Mouse (Mus musculus): Measurements from ENCODE around the gene Rheb.
"Not testable (repeated sequence)": the region's sequence is repeated elsewhere in the genome, so short reads cannot be mapped to it uniquely, and the experiment has no call there.

The Rheb gene

DNA sequence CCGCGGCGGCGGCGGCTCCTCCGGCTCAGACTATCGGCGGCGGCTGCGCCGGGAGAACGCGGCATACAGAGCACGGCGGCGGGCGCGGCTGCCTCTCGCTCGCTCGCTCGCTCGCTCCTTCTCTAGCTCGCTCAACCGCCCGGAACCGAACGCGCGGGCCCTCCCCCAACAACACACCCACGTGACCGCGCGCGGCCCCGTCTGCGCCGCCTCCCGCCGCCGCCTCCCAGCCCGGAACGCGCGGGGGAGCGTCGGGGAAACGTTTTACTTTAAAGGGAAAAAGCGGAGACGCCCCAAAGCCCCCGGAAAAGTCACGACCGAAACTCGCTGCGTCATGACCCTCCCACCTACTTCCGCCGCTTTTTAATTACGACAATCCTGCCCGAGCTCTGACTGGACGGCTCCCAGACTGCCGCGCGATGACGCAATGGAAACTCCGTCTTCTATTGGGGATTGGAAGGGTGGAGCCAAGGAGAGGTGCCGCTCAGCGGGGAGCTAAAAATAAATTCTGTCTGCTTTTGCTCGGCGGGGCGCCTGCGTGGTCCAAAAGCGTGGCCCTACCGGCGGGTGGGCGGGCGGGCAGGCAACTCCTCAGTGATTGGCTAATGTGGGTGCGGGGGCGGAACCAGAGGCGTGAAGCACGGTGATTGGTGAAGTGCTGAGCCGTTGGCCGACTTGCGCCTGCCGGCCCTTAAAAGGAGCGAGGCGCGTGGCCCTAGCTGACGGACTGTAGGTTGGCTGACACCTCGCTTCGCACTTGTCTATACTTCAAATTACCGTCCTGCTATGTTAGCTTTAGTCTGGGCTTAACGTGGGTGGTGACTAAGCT lies at the start of gene Rheb:
Gene Rheb (minus strand): TSS at position 351 of the 829 bp plus-strand sequence.
- peak; percentile 98 for DNase-seq

DNA sequence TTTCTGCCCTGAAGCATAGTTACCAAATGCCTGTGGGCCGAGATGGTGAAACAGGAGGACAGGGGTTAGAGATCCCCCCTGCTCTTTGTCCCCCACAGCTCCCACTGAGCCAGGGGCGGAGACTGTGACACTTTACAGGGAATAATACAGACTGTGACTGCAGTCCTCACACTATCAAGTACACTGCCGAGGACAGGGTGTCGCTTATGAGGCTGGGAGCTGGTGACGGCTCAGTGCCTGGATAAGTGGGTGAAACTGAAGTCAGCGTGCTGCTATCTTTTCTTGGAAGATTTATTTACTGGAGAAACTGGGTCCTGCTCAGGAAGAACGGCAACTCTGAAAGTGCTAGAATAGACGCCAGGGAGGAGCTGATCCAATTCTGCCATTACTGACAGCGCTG lies 47.4 kb upstream of the Rheb start:
- no peak for DNase-seq

DNA sequence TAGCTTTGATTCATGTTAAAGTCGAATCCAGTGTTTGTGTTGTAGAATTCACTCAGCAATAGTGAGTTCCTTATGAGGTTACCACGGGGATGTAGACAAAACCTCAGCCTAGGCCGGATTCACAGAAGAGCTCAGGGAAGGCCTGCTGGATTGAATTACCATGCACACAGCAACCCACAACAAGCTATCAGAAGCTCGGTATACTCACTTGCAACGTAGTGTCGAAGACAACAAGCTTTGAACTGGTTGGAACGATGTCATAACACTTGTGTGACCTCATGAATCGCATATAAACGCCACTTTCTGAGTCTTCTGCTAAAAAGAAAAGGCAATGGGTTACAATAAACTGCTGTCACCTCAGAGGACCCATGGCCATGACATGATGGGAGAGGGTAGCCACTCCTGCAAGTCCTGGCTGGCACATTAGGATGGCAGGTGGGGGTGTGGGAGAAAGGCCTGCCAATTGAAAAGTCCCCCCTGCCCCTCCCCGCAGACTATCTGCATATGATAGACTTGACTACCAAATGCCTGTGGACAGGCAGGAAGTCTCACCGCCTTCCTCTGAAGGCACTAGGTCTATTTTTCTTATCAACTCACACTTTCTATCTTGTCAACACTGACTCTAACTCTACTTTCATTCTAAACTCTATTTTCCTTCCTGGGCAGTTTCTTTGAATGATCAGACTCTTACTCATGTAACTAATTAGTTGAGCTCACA lies 46.6 kb upstream of the Rheb start:
- DNase-seq = no peak

DNA sequence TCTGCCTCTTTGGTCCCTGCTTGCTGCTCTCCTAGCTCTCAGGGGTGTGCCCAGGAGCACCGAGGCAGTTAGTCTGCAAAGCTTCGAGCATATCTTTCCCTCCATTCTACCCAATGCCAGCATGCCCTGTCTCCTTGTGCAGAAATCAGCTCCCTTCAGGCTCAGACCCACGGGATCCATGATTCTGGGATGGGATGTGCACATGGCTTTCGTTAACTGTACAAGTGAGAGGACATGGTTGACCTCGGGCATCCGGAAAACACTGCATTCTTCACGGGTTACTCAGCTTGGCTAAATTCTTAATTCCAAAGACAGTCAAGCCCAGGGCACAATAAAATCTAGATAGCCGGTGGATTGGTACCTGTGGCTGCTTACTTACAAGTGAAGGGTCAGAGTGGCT lies 44.8 kb upstream of the Rheb start:
- DNase-seq = no peak

DNA sequence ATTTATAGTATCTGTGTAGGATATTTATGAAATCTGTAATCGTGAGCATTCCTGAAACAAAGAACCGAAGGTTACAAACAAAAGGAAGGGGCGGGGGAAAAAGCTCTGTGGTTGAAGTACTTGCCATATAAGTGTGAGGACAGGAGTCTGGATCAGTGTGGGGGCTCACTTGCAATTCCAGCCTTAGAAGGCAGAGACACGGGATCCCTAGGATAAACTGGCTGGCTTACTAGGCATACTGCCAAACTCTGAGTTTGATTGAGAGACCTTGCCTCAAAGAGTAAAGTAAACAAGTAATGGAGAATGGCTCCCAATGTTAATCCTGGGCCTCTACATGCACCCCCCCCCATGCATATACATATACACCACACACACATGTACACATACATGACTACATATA lies 36.3 kb upstream of the Rheb start:
- no peak for DNase-seq

DNA sequence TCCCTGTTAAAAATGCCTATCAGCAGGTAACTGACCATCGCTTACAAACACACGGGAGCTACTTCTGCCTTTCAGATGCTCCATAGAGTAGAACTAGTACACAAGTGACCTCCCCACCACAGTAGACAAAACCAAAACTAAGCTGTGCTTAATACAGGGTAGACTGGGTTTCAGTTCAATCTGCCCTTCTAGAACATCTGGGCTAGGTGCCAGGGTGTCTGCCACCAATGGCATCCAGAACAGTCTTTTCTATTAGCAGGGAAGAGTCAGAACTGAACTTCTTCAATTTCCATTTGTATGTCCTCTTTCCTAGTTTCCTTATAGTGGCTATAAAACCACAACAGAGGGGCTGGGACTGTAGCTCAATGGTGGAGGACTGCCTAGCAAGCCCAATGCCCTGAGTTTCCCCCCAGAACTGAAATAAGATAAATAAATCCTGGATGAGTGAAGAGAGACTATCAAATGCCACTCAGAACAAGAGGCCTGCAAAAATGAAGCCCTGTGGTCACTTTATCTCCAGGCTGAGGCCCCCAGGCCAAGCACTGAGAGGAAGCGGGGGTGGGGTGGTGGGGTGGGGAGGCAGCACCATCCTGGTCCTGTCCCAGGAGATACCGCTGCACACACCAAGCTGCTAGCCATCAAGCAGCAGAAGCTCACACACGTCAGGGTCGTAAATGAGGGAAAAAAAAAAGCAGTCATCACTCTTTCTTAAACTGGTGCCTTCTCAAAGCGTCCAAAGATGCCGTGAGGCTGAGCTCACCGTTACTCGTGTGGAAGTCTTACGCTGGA lies 35.6 kb upstream of the Rheb start:
- peak; percentile 52 for DNase-seq

DNA sequence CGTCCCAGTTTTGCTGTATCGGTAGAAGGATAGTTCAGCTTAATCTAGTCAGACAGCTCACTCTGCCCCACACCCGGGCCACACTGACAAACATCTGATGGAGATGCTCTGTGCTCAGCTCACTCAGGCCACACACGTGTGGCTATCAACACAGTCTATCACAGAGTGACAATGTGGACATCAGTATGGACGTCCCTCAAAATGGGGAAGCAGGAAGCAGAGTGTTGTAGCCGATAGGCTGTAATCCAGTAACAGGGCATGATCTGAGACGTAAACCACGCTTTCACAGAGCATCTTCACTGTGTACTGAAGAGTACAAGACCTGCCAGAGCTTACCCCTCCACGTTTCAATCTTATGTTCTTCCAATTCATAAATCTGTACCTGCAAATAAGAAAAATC lies 34.2 kb upstream of the Rheb start:
- no peak for DNase-seq

DNA sequence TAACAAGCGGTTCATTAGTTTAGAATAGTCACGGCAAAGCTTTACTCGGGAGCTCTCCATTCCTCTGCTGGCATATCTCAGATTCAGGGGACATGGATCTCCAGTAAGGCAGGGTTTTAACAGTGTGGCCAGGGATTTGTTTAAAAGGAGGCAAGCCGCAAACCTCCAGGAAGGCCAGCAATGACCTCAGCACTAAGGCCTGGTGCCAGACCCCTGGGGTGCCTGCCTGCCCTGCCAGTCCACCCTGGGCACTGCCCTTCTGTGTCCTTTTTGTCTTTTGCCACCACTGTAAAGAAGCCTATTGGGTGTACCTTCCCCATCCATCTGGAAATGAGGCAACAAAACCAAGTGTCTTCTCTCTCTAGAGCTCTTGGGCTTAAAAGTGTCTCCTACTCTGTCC lies 31.7 kb upstream of the Rheb start:
- DNase-seq = no peak

DNA sequence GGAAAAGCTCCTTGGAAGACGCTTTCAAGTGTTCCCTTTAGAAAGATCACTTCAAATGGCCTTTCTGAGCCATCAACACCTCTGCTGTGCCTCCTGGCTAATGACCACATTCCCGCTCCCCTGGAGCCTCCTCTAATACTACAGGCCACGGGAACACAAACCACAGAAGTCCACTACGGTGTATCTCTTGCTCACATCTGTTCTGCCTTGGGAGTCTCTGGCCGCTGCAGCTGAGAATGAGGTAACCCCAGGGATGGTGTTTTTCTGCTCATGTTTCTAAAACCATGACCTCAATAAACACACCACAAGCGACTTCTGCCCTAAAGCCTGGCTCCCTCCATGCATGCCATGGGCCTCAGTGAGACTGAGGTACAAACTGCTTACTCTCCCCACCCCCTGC lies 30.8 kb upstream of the Rheb start:
- no peak for DNase-seq

DNA sequence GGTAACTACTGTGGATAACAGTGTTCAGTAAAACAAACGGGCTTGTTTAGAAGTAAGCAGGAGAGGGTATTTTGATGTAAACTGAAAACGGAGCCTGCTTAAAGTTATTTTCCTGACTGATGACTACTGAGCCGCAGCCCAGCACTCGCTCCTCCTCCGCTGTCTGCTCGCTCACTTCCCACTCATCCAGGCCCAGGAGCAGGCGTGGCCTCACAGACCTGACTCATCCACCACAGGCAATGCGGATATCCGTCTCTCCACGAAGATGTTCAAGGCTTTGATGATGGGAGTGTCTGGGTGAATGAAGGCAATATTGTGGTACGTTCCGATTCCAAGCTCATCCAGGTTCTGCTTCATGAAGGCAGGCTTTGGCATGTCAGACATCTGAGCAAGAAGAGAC lies 28.9 kb upstream of the Rheb start:
- DNase-seq = peak; percentile 52

DNA sequence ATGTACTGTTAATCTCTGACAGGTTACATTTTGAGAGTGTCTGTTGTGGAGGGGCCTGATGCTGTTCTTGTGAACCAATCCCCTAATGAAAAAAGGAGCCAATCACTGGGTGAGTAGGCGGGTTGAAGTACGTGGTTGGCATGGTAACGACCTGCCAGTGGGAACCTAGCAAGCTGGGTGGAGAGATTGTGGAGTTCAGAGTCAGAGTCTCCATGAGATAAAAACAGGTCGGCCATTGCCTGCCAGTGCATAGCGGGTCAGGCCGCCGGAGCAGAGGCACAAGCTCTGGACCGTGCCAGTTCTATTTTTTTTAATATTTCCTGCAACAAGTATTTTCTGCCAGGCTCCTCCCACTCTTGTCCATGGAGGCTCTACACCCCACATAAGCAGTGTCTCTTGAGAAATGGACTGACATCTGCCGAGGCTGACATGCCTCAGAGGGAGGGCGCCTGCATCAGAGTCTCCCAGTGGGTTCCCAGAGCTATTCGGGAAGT lies 27.4 kb upstream of the Rheb start:
- DNase-seq = peak; percentile 80

DNA sequence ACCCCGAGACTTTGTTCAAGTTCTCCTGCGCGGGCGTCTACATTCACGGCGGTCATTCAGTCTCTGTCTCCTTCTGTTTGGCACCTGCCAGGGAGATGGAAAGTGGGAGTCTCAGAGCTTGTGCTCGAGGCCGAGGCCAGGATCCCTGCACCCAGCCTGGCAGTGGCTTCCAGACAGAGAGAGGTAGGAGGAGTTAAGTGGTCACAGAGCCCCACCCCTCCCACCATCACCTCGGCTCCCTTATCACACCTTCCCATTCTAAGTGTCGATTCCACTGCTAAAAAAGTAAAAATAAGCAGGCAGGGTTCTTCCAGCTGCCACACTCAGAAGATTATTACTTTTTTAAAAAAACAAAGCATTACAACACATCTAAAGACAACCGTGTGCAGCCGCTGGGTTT lies 21.4 kb upstream of the Rheb start:
- peak; percentile 72 for DNase-seq

DNA sequence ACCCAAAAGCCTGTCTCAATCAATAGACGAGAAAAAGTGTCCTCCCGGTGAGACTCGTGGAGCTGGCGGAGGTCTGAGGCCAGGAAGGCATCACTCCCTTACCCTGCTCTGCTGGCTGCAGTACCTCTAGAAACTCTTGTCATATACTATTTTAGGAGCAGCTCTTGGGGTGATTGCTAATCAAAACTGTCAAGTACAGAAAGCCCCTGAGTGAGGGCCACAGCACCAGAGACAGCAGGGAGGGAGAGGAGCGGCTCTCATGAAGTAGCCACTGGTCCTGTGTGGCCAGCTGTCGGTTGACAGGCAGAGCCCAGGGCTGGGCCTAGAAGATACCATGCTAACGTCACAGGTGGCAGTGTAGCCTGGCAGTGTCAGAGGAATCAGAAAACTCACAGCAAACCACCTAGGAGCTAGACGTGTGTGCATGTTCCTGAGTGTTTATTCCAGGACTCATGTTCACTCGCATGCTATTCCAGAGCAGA lies 19.1 kb upstream of the Rheb start:
- DNase-seq = no peak

DNA sequence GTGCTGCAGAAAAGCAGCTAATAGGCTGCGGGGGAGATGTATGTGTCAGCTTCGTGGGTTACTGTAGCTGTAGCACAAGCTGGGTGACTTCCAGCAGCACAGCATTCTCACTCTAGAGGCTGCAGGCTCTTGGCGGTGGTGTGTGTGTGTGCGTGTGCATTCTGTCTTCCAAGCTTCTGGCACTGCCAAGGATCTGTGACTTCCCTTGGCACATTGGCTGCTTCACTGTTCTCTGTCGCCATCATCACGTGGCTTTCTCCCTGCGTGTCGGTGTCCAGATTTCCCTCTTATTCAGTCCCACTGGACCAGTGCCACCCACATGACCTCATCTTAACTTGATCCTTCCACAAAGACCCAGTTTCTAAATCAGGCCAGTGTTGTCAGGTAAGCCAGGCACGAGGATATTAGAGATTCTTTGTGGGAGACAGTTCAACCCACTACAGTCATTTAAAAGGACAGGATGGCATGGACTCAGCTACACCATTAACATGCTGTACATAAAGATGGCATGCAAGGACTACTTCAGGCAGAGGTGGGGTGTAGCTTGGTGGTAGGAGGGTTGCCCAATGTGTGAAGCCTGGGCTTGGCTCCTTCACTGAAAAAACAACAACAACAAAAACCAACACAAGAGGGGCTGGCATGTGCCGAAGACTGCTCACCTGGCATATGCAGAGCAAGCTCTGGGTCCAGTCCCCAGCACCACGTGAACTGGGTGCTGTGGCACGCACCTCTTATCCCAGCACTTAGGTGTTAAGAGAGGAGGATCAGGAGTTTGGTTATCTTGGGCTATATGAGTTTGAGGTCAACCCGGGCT lies 18.4 kb upstream of the Rheb start:
- no peak for DNase-seq

DNA sequence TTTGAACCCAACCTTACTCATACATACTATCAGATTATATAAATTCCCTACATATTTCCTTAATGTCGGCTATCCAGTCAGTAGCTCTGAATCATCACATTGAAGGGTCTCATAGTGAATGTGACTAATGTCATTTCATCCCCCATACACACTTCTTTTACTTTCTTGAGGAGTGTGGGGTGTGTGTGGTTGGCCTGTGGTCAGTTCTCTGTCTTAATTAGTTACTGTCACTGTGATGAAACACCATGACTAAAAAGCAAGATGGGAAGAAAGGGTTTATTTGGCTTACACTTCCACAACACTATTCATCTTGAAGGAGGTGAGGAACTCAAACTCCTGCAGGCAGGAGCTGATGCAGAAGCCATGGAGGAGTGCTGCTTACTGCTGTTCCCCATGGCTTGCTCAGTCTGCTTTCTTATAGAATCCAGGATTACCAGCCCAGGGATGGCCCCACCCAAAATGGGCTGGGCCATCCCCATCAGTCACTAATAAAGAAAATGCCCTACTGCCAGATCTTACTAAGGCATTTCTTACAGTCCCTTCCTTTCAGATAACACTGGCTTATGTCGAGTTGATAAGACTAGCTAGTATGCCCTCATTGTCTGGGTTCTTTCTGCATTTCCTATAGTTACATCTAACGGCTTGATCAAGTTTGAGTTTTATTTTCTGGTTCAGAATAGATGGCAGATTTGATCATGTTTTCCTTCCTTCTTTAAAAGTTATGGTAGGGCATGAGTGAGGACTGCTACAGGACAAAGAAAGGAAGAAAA lies 17.5 kb upstream of the Rheb start:
- peak; percentile 36 for DNase-seq

DNA sequence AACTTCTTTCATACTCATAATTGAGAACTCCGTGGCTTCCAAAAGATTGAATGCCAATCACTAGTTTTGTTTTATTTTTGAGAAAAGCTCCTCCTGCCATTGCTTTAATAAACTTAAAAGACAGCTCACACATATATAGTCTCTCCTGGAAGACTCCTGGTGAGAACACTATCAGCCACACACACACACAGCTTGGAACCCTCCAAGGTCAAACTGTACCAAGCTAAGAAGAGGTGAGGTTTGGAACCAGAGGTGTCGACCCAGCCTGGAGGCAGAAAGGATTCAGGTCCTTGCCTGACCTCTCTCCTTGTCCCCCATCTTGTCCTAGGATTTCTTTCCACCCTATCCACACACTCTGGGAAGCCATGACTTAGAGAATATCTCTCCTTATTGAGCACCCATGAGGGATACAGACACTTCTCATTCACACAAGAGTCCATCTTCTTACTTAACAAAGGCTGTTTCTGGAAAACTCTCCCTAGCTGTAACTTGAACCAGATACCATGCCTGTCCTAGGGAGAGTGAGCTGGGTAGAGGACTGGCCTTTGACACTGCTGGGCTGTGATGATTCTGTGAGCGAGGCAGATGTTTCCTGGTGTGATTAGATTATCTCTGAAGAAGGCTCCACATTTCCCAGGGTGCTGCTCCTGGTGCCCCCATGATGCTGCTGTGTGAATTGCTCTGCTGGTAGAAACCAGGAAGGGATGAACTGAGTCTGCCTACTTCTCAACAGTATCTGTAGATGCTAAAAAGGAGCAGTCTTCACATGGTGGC lies 12.6 kb upstream of the Rheb start:
- DNase-seq = peak; percentile 78

DNA sequence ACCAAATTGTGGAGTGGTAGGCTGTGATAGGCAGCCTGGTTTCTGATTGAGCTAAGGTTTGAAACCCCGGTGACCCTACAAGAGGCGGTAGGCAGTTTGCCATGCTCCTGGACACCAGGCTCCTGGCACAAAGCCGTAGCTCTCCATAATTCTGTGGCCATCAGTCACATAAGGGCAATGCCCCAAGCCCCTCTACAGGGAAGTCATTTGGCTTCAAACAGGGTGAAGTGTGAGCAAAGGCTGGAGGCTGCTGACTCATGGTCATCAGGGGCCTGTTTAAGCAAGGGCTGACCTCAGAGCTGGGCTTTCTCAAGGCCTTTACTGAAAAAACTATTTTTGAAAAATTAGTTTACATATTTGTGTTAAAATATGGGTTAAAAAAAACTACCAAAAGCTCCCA lies 11.8 kb upstream of the Rheb start:
- DNase-seq = peak; percentile 59

DNA sequence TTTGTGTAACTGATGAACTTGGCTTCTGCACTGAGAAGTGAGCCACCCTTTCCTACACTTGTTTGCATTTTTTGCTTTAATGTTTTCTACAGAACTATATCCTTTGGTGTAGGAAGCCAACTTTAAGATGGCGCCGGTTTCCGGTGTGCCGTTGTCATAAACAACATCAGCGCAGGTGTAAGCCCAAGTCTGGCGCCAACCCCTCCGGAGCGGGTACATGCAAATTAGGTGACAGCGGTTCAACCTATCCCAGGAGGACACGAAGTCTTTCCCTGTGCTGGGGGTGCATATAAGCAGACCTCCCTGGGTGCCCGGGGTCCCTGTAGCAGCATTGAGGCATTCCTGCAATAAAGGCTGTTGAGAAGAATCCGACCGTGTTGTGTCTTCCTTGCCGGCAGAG lies 5.8 kb upstream of the Rheb start:
- DNase-seq = not testable (repeated sequence)

DNA sequence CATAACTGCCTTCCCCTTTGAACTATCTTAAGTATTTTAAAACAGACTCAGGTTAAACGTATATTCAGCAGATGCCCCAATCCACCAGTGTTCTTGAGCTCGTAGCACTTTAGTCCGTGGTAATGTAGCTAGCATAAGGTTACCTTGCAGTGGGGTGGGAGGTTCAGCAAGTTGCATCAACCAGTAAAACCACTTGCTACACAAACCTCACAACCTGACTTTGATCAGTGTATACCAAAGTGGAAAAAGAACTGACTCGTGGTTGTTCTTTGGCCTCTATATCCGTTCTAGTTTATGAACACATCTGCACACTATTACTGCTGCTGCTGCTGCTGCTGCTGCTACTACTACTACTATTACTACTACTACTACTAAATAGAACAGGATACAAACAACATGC lies 1.4 kb upstream of the Rheb start:
- DNase-seq = no peak

DNA sequence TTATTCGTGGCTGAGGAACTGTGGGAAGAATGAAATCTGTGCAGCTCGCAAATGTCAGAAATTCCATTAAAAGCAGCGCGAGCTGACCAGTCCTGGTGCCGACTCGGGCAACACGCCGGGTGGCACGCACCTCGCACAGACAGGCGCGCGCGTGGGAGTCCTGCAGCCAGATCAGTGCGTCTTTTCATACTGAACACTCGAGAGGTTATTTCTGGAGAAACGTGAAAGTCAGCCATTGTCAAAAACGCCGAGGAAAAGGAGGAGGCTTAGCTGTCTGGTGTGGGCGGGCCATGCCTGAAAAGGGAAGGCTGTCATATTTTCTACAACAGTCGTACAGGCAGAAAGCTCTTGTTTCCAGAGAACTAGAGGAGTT lies 665 bp upstream of the Rheb start:
- DNase-seq = no peak

Measured in liver (tissue).